Mouse (Mus musculus) lung, postnatal 14 days (tissue): ENCODE measurements around the gene BC051665.

Experiments used
- DNase-seq: peaks from one replicate; pipeline ENCODE4 v3.0.0; 2021

BC051665 gene

DNA sequence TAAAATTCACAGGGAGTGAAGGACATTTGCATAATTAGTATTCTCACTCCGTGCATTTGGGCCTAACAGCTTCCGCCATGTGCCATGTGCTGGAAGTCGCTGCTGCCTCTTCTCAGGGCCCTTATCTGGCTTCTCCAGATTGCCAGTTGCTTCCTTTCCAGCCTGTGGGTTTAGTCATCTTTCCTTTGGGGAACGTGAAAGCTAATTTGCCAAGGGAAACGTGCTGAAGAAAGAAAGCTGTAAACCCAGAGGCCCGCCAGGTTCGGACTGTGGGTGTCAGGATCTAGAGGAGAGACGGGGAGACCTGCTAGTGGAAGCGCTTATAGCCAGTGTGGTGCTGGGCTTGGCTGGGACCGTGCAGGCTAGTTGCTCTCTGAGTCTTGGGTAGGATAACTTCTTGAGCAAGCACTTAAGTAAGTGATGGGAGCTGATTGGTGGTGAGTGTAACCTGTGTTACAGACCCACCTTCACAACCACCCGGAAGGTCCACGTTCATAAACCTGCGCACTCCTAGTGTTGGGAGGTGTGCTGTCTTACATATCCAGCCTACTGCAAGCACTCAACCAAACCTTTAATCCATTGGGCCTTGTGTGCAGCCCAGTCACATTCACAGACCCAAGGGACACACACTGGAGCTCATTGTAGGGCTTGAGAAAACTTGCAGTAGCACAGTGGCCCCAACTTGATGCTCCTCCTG is 42.6 kb downstream of the BC051665 start:
- no peak for DNase-seq

GRCm38 (mm10) chr13:60742611-60743010 is 43.6 kb downstream of the BC051665 start:
- DNase-seq: no peak

DNA sequence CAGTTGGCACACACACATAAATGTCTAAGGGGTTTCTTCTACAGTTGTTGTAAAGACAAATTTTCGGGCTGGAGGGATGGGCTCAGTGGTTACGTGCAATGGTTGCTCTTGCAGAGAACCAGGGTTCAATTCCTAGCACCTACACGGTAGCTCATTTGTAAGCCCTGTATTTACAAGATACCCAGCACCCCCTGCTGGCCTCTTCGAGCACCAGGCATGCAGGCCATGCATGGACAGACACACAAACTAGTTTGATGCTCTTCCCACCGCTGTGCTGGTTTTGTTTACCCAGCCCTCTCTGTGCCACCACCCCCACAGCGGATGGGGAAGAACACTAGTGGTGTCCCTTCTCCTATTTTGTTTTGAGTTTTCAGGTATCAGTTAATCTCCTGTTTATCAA is 45.9 kb downstream of the BC051665 start:
- DNase-seq: no peak

DNA sequence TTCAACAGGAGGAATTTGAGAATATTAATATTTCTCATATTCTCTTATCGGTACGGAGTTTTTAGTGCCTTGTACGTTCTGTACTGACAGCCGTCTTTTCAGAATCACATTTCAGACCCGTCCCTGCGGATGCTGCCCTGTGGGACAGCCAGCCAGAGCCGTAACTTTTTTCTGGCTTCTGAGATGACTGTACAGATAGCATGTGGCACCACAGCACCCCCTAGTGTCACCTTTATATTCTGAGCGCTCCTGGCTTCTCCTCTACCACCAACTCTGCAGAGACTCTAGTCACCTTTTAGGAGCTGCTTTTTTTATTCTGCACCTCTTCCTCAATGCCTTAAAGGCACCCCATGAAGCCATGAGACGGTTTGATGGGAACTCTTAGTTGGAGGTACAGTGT is 47.7 kb downstream of the BC051665 start:
- DNase-seq: peak; percentile 86

DNA sequence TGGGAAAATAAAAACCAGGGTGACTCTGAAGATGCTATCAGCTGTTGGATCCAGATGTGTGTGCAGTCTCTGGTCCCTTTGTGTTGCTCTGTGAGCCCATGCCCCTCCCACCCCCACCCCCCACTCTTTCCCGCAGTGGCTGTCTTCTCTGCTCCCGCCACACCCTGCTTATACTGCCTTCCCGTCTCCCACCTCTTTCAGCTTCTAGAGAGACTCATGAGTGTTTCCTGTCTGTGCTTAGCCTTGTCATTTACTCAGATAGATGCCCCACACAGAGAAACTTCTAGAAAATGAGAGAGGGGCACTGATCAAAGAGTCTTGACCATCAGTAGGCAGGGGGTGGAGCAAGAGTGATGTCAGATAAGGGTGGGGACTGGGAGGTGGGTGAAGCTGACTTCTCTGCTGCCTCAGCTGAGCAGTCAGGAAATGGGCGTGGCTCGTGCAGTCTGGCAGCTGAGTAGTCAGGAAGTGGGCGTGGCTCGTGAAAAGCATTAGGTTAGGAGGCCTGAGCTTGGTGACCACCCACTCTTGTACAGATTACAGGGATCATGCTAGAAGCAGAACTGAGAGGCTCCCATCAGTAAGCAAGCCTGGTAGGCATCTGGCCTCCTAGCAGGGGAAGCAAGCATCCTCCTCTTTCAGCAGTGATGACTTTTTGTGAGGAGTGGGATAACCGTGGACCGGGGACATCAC is 48.4 kb downstream of the BC051665 start:
- DNase-seq: peak; percentile 93

DNA sequence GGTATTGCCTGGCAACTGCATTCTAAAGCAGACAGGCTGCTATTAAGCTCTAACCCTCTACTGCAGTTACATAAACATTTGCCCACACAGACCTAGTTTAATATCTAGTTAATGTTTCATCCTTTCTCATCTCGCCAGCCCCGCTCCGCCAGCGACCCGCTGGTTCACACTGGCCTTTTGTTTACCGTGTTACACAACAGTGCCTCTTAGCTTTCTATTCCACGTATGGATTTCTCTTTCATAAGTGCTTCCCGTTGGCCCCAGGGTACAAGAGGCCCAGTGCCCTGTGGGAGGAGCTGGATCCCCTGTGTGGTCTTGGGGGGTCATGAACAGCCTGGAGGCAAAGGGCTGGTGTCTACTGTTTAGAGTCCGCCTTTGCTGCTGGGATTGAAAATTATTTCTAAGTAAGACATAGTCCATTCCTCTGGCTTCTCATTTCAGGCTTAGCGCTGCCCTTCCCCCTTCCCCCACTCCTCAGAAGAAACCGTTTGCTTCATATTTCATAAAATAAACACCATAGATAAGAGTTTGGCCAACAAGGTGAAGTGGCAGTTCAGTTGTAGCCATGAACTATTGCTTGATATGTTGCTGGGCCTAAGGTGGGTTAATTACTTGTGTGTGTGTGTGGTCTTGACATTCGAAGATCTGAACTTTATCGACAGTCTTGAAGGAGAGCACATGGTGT is 49.6 kb downstream of the BC051665 start:
- DNase-seq: peak; percentile 50

DNA sequence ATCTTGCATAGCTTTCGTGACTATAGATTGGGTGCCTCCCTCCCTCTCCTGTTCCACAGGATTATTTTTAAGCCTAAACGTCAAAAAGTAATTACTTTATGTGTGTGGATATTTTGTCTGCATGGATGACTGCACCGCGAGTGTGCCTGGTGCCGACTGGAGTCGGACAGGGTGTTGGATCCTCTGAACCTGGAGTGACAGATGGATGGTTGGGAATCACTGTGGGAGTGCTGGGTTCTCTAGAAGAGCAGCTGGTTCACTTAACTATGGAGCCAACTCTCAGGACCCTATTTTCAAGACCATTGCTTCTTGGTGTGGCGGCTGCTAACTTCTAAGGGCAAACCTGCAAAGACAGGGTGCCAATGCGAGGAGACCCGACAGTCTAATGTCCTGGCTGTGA is 50.9 kb downstream of the BC051665 start:
- no peak for DNase-seq
